Mouse (Mus musculus): ENCODE measurements around the gene Sh3rf1. TPM values are rescaled to one million over a fixed set of nuclear protein-coding genes. Genes with fewer than 3 reads are reported as not detected.

The Sh3rf1 gene
- polyA plus RNA-seq, 1 experiment = 3.8 TPM

DNA sequence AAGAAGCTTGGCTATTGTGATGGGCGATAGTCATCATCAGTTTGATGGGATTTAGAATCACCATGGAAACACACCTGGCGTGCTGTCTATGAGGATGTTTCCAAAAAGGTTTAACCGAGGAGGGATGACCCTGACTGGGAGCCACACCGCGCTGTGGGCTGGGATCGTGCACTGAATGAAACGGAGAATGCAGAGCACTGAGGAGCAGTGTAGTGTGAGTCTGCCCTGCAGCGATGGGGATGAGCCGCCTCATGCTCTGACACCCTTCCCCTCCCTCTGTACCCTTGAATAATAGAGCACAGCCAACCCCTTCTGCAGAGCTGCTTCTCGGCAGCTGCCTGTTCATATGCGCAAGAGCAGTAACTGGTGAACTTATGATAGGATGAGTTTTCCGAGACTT, 71.8 kb downstream of the Sh3rf1 start:
- Histone ChIP-seq H3ac (ENCODE audit: control insufficient read depth, insufficient read length, low read depth) (no peak overlapping the region), H3K79me3 (ENCODE audit: low read depth) (no peaks in the 10 kb centered on the region), H3K79me2 (ENCODE audit: control insufficient read depth, insufficient read depth) (no peaks in the 10 kb centered on the region), H3K36me3 (ENCODE audit: control insufficient read depth, insufficient read depth) (no peaks in the 10 kb centered on the region), H3K4me3 (ENCODE audit: insufficient read depth, poor library complexity, severe bottlenecking) (no peak overlapping the region), H3K27me3 (ENCODE audit: control insufficient read depth, insufficient read depth, insufficient read length) (no peaks in the 10 kb centered on the region)
- TF ChIP-seq FOSL1 (IDR thresholded peaks at IDR 0.05; ENCODE audit: insufficient read depth, low read length, poor library complexity, severe bottlenecking) (no peak), MYOG (IDR thresholded peaks at IDR 0.05; ENCODE audit: control insufficient read depth, extremely low read depth, insufficient read length) (no peak), MYOD1 (IDR thresholded peaks at IDR 0.05; ENCODE audit: control insufficient read depth, insufficient read length, low read depth) (no peak), USF1 (IDR thresholded peaks at IDR 0.05; ENCODE audit: low read depth) (no peak), MAX (IDR thresholded peaks at IDR 0.05) (no peak), CTCF (IDR thresholded peaks at IDR 0.05; ENCODE audit: control insufficient read depth, insufficient read depth, insufficient read length) (no peak), CEBPB (IDR thresholded peaks at IDR 0.05; ENCODE audit: low read depth) (no peak)

DNA sequence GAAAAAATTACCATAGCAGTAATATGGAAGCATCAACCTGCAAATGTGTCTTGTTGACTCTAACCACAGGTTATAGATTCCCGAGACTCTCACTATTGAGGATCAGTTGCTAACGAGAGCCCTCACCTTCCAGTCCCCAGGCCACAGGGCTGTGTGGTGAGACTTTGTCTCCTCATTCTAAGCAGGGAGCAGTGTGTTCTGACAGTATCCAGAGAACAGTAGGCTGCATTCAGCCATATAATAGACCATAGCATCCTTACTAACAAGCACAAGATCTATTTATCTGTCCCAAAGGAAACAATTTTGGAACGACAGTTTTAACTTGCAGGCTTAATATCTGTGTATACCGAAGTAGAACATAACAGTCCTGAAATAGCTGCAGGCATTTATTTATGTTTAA, 75.2 kb downstream of the Sh3rf1 start:
- Histone ChIP-seq H3K79me3 (ENCODE audit: low read depth) (no peaks in the 10 kb centered on the region), H3K27me3 (ENCODE audit: control insufficient read depth, insufficient read depth, insufficient read length) (no peaks in the 10 kb centered on the region), H3ac (ENCODE audit: control insufficient read depth, insufficient read length, low read depth) (no peak overlapping the region), H3K4me3 (ENCODE audit: insufficient read depth, poor library complexity, severe bottlenecking) (no peak overlapping the region), H3K36me3 (ENCODE audit: control insufficient read depth, insufficient read depth) (no peaks in the 10 kb centered on the region), H3K79me2 (ENCODE audit: control insufficient read depth, insufficient read depth) (no peaks in the 10 kb centered on the region)
- TF ChIP-seq CTCF (IDR thresholded peaks at IDR 0.05; ENCODE audit: control insufficient read depth, insufficient read depth, insufficient read length) = no peak
- TF ChIP-seq CEBPB (IDR thresholded peaks at IDR 0.05; ENCODE audit: low read depth) = no peak
- no peak for TF ChIP-seq MAX (IDR thresholded peaks at IDR 0.05)
- TF ChIP-seq MYOD1 (IDR thresholded peaks at IDR 0.05; ENCODE audit: control insufficient read depth, insufficient read length, low read depth) = no peak
- no peak for TF ChIP-seq MYOG (IDR thresholded peaks at IDR 0.05; ENCODE audit: control insufficient read depth, extremely low read depth, insufficient read length)
- TF ChIP-seq USF1 (IDR thresholded peaks at IDR 0.05; ENCODE audit: low read depth) = no peak
- no peak for TF ChIP-seq FOSL1 (IDR thresholded peaks at IDR 0.05; ENCODE audit: insufficient read depth, low read length, poor library complexity, severe bottlenecking)

DNA sequence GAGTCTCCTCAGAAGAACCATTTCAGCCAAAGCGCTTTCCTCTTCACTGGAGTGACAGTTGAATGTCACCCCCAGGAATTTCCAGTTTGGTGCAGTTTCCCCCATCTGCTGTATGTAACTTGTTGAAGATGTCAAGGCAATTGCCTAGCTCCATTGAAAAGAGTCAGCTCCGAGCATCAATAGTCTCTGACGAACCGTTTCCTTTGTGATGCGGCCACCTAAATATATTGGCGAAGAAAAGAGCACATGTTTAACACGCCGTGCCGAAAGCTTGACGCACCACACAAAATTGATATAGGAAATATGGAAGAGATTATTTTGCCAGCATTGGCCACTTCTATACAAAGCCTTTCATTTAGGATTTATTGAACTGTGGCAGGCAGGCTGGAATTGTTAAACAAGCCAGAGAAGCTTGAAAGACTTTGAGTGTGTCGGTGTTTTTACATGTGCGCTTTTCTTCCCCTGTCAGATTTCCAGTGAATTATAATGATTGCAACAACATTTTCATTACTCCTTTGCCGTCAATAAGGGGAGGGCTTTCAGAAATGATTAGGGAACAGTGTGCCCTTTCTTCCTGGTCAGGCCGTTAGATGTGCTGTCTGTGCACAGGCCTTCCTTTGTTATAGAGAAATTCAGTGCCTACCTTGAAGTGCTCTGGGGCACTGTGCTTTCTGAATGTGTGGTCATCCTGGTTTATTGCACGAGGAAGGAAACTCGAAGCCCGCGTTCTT, 77.8 kb downstream of the Sh3rf1 start:
- Histone ChIP-seq H3ac (ENCODE audit: control insufficient read depth, insufficient read length, low read depth) (no peak overlapping the region), H3K4me3 (ENCODE audit: insufficient read depth, poor library complexity, severe bottlenecking) (no peak overlapping the region), H3K27me3 (ENCODE audit: control insufficient read depth, insufficient read depth, insufficient read length) (no peaks in the 10 kb centered on the region), H3K79me3 (ENCODE audit: low read depth) (no peaks in the 10 kb centered on the region), H3K36me3 (ENCODE audit: control insufficient read depth, insufficient read depth) (no peaks in the 10 kb centered on the region), H3K79me2 (ENCODE audit: control insufficient read depth, insufficient read depth) (no peaks in the 10 kb centered on the region)
- TF ChIP-seq FOSL1 (IDR thresholded peaks at IDR 0.05; ENCODE audit: insufficient read depth, low read length, poor library complexity, severe bottlenecking) (no peak), MYOG (IDR thresholded peaks at IDR 0.05; ENCODE audit: control insufficient read depth, extremely low read depth, insufficient read length) (no peak), CEBPB (IDR thresholded peaks at IDR 0.05; ENCODE audit: low read depth) (no peak)

DNA sequence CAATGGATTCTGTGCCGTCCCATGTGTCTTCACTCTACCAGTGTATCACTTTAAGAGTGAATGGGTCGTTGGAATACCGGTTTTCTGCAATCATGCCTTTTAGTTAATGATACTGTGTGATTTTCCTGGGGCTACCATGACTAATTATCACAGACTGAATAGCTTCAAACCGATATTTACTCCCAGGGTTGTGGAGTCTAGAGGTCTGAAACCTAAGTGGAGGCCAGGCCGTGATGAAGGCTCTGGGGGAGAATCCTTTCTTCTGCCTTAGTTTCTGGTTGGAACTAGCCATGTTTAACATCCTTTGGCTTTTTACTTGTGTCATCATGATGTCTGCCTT, 78.3 kb downstream of the Sh3rf1 start:
- TF ChIP-seq MAX (IDR thresholded peaks at IDR 0.05) (no peak), FOSL1 (IDR thresholded peaks at IDR 0.05; ENCODE audit: insufficient read depth, low read length, poor library complexity, severe bottlenecking) (no peak), CTCF (IDR thresholded peaks at IDR 0.05; ENCODE audit: control insufficient read depth, insufficient read depth, insufficient read length) (no peak), USF1 (IDR thresholded peaks at IDR 0.05; ENCODE audit: low read depth) (no peak), MYOD1 (IDR thresholded peaks at IDR 0.05; ENCODE audit: control insufficient read depth, insufficient read length, low read depth) (no peak), CEBPB (IDR thresholded peaks at IDR 0.05; ENCODE audit: low read depth) (no peak), MYOG (IDR thresholded peaks at IDR 0.05; ENCODE audit: control insufficient read depth, extremely low read depth, insufficient read length) (no peak)
- no peak overlapping the region for H3K4me3 ChIP-seq (ENCODE audit: insufficient read depth, poor library complexity, severe bottlenecking)
- no peaks in the 10 kb centered on the region for H3K36me3 ChIP-seq (ENCODE audit: control insufficient read depth, insufficient read depth)
- H3K79me2 ChIP-seq (ENCODE audit: control insufficient read depth, insufficient read depth) = no peaks in the 10 kb centered on the region
- no peaks in the 10 kb centered on the region for H3K79me3 ChIP-seq (ENCODE audit: low read depth)
- no peak overlapping the region for H3ac ChIP-seq (ENCODE audit: control insufficient read depth, insufficient read length, low read depth)
- no peaks in the 10 kb centered on the region for H3K27me3 ChIP-seq (ENCODE audit: control insufficient read depth, insufficient read depth, insufficient read length)

DNA sequence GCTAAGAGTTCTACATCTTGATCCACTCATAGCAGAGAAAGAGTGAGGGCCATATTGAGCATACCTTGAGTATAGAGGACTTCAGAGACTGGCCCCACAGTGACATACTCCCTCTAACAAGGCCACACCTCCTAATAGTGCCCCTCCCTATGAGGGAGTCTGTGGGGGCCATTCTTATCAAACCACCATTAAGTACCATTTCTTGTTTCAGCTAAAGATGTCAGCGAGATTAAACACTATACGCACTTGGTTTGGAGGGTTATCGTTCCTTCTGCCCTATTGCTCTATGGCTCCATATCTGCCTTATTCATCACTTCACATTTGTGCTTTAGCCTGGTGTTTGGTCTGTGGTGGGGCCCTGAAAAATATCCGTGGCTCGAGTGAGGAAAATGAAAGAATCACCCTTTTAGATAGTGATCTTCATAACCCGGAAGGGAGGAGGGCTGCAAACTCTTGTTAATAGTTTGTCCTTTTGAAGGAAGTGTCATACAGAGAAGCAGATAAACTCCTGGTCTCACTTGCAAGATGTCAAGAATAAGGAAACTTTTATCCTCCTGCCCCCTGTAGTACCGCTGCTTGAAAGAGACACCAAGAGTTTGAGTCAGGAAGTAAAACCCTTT, 81.9 kb downstream of the Sh3rf1 start:
- no peaks in the 10 kb centered on the region for H3K79me2 ChIP-seq (ENCODE audit: control insufficient read depth, insufficient read depth)
- no peaks in the 10 kb centered on the region for H3K36me3 ChIP-seq (ENCODE audit: control insufficient read depth, insufficient read depth)
- no peak overlapping the region for H3K4me3 ChIP-seq (ENCODE audit: insufficient read depth, poor library complexity, severe bottlenecking)
- no peak for TF ChIP-seq CTCF (IDR thresholded peaks at IDR 0.05; ENCODE audit: control insufficient read depth, insufficient read depth, insufficient read length)
- no peak for TF ChIP-seq MYOD1 (IDR thresholded peaks at IDR 0.05; ENCODE audit: control insufficient read depth, insufficient read length, low read depth)
- TF ChIP-seq CEBPB (IDR thresholded peaks at IDR 0.05; ENCODE audit: low read depth) = no peak
- no peak for TF ChIP-seq MYOG (IDR thresholded peaks at IDR 0.05; ENCODE audit: control insufficient read depth, extremely low read depth, insufficient read length)
- no peak for TF ChIP-seq MAX (IDR thresholded peaks at IDR 0.05)
- TF ChIP-seq USF1 (IDR thresholded peaks at IDR 0.05; ENCODE audit: low read depth) = no peak
- no peak for TF ChIP-seq FOSL1 (IDR thresholded peaks at IDR 0.05; ENCODE audit: insufficient read depth, low read length, poor library complexity, severe bottlenecking)
- H3K27me3 ChIP-seq (ENCODE audit: control insufficient read depth, insufficient read depth, insufficient read length) = no peaks in the 10 kb centered on the region
- no peaks in the 10 kb centered on the region for H3K79me3 ChIP-seq (ENCODE audit: low read depth)
- H3ac ChIP-seq (ENCODE audit: control insufficient read depth, insufficient read length, low read depth) = no peak overlapping the region

Data from C2C12 (cell line).